Mouse (Mus musculus): Measurements from ENCODE around the gene Myoz1. TPM values are rescaled to one million over a fixed set of nuclear protein-coding genes. Genes with fewer than 3 reads are reported as not detected.
"Not testable (repeated sequence)": the region's sequence is repeated elsewhere in the genome, so short reads cannot be mapped to it uniquely, and the experiment has no call there.

Myoz1 gene
- 1.4 and 29.8 TPM in 2 replicates for polyA plus RNA-seq (2015; fragmentation: Nextera tagmentation; extraction: Ambion mirVana)

- WGBS, result 48% methylated on average over 11 of the region's 11 CpGs
- no peak within 1 kb of the TSS for H3K27ac ChIP-seq (ENCODE audit: low read length)
- H3K4me3 ChIP-seq (replicated peaks; ENCODE audit: low read length), result no peak within 1 kb of the TSS
- H3K27me3 ChIP-seq (ENCODE audit: control insufficient read depth, insufficient read depth, low read length), result no peaks in the 10 kb centered on the region
- H3K36me3 ChIP-seq (ENCODE audit: control insufficient read depth, insufficient read depth, low read length), result no peaks in the 10 kb centered on the region
- H3K4me1 ChIP-seq (ENCODE audit: control insufficient read depth, insufficient read depth, low read length), result peaks cover 6% of the 10 kb centered on the region; the same call in 1 of the 2 replicates
- no peak for ATAC-seq (ENCODE audit: insufficient read depth, low FRiP score)
- no peak within 1 kb of the TSS for H3K9ac ChIP-seq (ENCODE audit: low read length)
- no peaks in the 10 kb centered on the region for H3K9me3 ChIP-seq (replicated peaks; ENCODE audit: control insufficient read depth, low read length)
- H3K4me2 ChIP-seq (ENCODE audit: low read depth, low read length), result no peak within 1 kb of the TSS
These were observed at the start of gene Myoz1 for GRCm38 (mm10) chr14:20656361-20656760. TSS of gene Myoz1 (minus strand) at chr14:20656540.

- 9% methylated on average over 8 of the region's 8 CpGs for WGBS
- H3K4me3 ChIP-seq (replicated peaks; ENCODE audit: low read length), result peak overlapping the region; percentile 93
- not testable (repeated sequence) for H3K36me3 ChIP-seq (ENCODE audit: control insufficient read depth, insufficient read depth, low read length); H3K27me3 ChIP-seq (ENCODE audit: control insufficient read depth, insufficient read depth, low read length); H3K9me3 ChIP-seq (replicated peaks; ENCODE audit: control insufficient read depth, low read length); ATAC-seq (ENCODE audit: insufficient read depth, low FRiP score)
- H3K4me1 ChIP-seq (ENCODE audit: control insufficient read depth, insufficient read depth, low read length), result peaks cover 25% of the 10 kb centered on the region
- H3K9ac ChIP-seq (ENCODE audit: low read length), result peak overlapping the region; percentile 94
- H3K27ac ChIP-seq (ENCODE audit: low read length), result peak overlapping the region; percentile 90
- peak overlapping the region; percentile 68 for H3K4me2 ChIP-seq (ENCODE audit: low read depth, low read length)
These were observed 47.1 kb upstream of the Myoz1 start for GRCm38 (mm10) chr14:20703461-20703860.

- H3K4me3 ChIP-seq (replicated peaks; ENCODE audit: low read length), result peak within 1 kb of the TSS; percentile 93
- H3K27me3 ChIP-seq (ENCODE audit: control insufficient read depth, insufficient read depth, low read length), result no peaks in the 10 kb centered on the region
- H3K36me3 ChIP-seq (ENCODE audit: control insufficient read depth, insufficient read depth, low read length), result peaks cover 4% of the 10 kb centered on the region; the same call in 1 of the 2 replicates
- peak within 1 kb of the TSS; percentile 68 for H3K4me2 ChIP-seq (ENCODE audit: low read depth, low read length)
- ATAC-seq (ENCODE audit: insufficient read depth, low FRiP score), result peak; percentile 78
- peak within 1 kb of the TSS; percentile 94 for H3K9ac ChIP-seq (ENCODE audit: low read length)
- peak within 1 kb of the TSS; percentile 90 for H3K27ac ChIP-seq (ENCODE audit: low read length)
- peaks cover 28% of the 10 kb centered on the region for H3K4me1 ChIP-seq (ENCODE audit: control insufficient read depth, insufficient read depth, low read length)
- H3K9me3 ChIP-seq (replicated peaks; ENCODE audit: control insufficient read depth, low read length), result no peaks in the 10 kb centered on the region
- under 1% methylated on average over 61 of the region's 61 CpGs for WGBS
These were observed 46.5 kb upstream of the Myoz1 start, which contains the start of gene Chchd1 for GRCm38 (mm10) chr14:20702741-20703381. TSS of gene Chchd1 (plus strand) at chr14:20703006.

GRCm38 (mm10) chr14:20702096-20702740, 45.9 kb upstream of the Myoz1 start:
- Histone ChIP-seq H3K4me2 (ENCODE audit: low read depth, low read length) (peak overlapping the region; percentile 68), H3K27me3 (ENCODE audit: control insufficient read depth, insufficient read depth, low read length) (no peaks in the 10 kb centered on the region), H3K27ac (ENCODE audit: low read length) (peak overlapping the region; percentile 90), H3K36me3 (ENCODE audit: control insufficient read depth, insufficient read depth, low read length) (peaks cover 4% of the 10 kb centered on the region; the same call in 1 of the 2 replicates), H3K4me1 (ENCODE audit: control insufficient read depth, insufficient read depth, low read length) (peaks cover 35% of the 10 kb centered on the region), H3K4me3 (replicated peaks; ENCODE audit: low read length) (peak overlapping the region; percentile 93), H3K9me3 (replicated peaks; ENCODE audit: control insufficient read depth, low read length) (no peaks in the 10 kb centered on the region), H3K9ac (ENCODE audit: low read length) (peak overlapping the region; percentile 94)
- WGBS, result 4% methylated on average over 15 of the region's 15 CpGs
- no peak for ATAC-seq (ENCODE audit: insufficient read depth, low FRiP score)

DNA sequence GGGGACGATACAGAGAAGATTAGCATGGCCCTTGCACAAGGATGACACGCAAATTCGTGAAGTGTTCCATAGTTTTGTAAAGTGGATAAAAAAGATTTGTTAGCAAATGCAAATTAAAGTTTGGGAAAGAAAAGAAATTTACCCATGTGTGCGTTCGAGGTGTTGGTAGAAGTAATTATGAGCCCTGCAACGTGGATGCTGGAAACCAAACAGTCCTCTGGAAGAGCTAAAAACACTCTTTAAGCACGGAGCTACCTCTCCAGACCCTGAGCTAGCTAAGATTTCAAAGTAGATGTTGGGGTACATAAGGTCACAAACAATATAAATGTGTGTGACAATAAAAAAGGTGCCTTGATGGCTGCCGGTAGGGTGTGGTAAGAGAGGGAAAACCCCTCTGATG, 45.2 kb upstream of the Myoz1 start:
- peaks cover 38% of the 10 kb centered on the region for H3K4me1 ChIP-seq (ENCODE audit: control insufficient read depth, insufficient read depth, low read length)
- peak overlapping the region; percentile 93 for H3K4me3 ChIP-seq (replicated peaks; ENCODE audit: low read length)
- no peaks in the 10 kb centered on the region for H3K27me3 ChIP-seq (ENCODE audit: control insufficient read depth, insufficient read depth, low read length)
- no peaks in the 10 kb centered on the region for H3K9me3 ChIP-seq (replicated peaks; ENCODE audit: control insufficient read depth, low read length)
- H3K36me3 ChIP-seq (ENCODE audit: control insufficient read depth, insufficient read depth, low read length), result peaks cover 4% of the 10 kb centered on the region; the same call in 1 of the 2 replicates
- no peak for ATAC-seq (ENCODE audit: insufficient read depth, low FRiP score)
- WGBS, result 68% methylated on average over 8 of the region's 8 CpGs
- 0 out of 2 replicates have a peak overlapping the region, but pooled peaks have one; percentile 9 for H3K27ac ChIP-seq (ENCODE audit: low read length)
- H3K4me2 ChIP-seq (ENCODE audit: low read depth, low read length), result peak overlapping the region; percentile 68
- 0 out of 2 replicates have a peak overlapping the region, but pooled peaks have one; percentile 15 for H3K9ac ChIP-seq (ENCODE audit: low read length)

DNA sequence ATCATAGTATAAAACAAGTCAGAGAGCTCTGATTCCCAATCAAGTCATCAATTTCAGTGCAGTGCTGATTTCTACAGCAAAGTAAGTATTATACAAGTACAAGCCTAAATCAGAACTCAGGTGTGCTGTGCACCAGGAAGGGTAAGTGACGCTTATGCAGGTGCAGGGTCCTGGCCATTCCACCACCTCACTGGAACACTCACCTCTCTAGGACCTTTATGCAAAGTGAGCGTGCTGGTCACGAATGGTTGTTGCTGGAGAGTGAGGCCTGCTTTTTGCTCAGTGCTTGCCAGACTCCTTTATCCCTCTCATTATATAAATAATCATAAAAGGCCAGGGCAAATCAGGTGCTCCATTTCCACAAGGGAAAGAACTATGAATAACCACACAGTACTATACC, 44.0 kb upstream of the Myoz1 start:
- Histone ChIP-seq H3K27me3 (ENCODE audit: control insufficient read depth, insufficient read depth, low read length) (no peaks in the 10 kb centered on the region), H3K4me2 (ENCODE audit: low read depth, low read length) (no peak overlapping the region), H3K4me1 (ENCODE audit: control insufficient read depth, insufficient read depth, low read length) (peaks cover 46% of the 10 kb centered on the region), H3K9me3 (replicated peaks; ENCODE audit: control insufficient read depth, low read length) (no peaks in the 10 kb centered on the region), H3K4me3 (replicated peaks; ENCODE audit: low read length) (no peak overlapping the region), H3K36me3 (ENCODE audit: control insufficient read depth, insufficient read depth, low read length) (peaks cover 4% of the 10 kb centered on the region; the same call in 1 of the 2 replicates), H3K9ac (ENCODE audit: low read length) (no peak overlapping the region), H3K27ac (ENCODE audit: low read length) (no peak overlapping the region)
- ATAC-seq (ENCODE audit: insufficient read depth, low FRiP score), result no peak
- WGBS, result 71% methylated on average over 3 of the region's 3 CpGs

DNA sequence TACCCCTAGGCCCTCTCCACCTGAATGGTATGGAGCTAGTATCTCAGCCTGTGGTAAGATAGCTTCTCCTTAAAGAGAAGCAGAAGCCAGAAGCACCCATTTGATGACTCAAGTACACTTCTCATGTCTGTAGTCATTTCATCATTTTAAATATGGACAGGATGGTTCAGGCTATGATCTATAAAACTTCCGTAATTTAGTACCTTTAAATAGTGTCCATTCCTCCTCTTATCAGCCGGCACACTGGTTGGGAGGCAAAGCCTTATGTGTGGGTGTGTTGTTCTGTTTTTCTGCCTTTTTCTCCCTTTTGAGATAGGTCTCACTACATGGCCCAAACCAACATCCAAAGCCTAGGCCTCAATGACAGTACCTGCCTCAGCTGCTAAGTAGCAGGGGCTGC, 42.2 kb upstream of the Myoz1 start:
- Histone ChIP-seq H3K4me1 (ENCODE audit: control insufficient read depth, insufficient read depth, low read length) (peaks cover 46% of the 10 kb centered on the region), H3K27me3 (ENCODE audit: control insufficient read depth, insufficient read depth, low read length) (no peaks in the 10 kb centered on the region), H3K4me2 (ENCODE audit: low read depth, low read length) (no peak overlapping the region), H3K9ac (ENCODE audit: low read length) (0 out of 2 replicates have a peak overlapping the region, but pooled peaks have one; percentile 7), H3K4me3 (replicated peaks; ENCODE audit: low read length) (no peak overlapping the region), H3K27ac (ENCODE audit: low read length) (no peak overlapping the region), H3K36me3 (ENCODE audit: control insufficient read depth, insufficient read depth, low read length) (no peaks in the 10 kb centered on the region), H3K9me3 (replicated peaks; ENCODE audit: control insufficient read depth, low read length) (no peaks in the 10 kb centered on the region)
- ATAC-seq (ENCODE audit: insufficient read depth, low FRiP score), result no peak
- 79% methylated on average over 2 of the region's 2 CpGs for whole genome bisulfite sequencing

GRCm38 (mm10) chr14:20696986-20697385, 40.6 kb upstream of the Myoz1 start:
- peak overlapping the region; percentile 92 for H3K9ac ChIP-seq (ENCODE audit: low read length)
- peak overlapping the region; percentile 86 for H3K4me2 ChIP-seq (ENCODE audit: low read depth, low read length)
- H3K9me3 ChIP-seq (replicated peaks; ENCODE audit: control insufficient read depth, low read length), result no peaks in the 10 kb centered on the region
- H3K4me1 ChIP-seq (ENCODE audit: control insufficient read depth, insufficient read depth, low read length), result peaks cover 45% of the 10 kb centered on the region
- H3K27ac ChIP-seq (ENCODE audit: low read length), result peak overlapping the region; percentile 21; the same call in 1 of the 2 replicates
- peaks cover 3% of the 10 kb centered on the region; the same call in 1 of the 2 replicates for H3K36me3 ChIP-seq (ENCODE audit: control insufficient read depth, insufficient read depth, low read length)
- 20% methylated on average over 1 of the region's 1 CpGs for WGBS
- no peak for ATAC-seq (ENCODE audit: insufficient read depth, low FRiP score)
- peak overlapping the region; percentile 91 for H3K4me3 ChIP-seq (replicated peaks; ENCODE audit: low read length)
- no peaks in the 10 kb centered on the region for H3K27me3 ChIP-seq (ENCODE audit: control insufficient read depth, insufficient read depth, low read length)
